Mouse (Mus musculus) neural tube, embryonic 12.5 days (tissue): Measurements from ENCODE around the gene Prdm1. TPM values are rescaled to one million over a fixed set of nuclear protein-coding genes. Genes with fewer than 3 reads are reported as not detected.

ENCODE experiments used
- ATAC-seq: fragments of 200-750 bp; cut with Nextera tagmentation; 2 replicates; pipeline ENCODE4 v1.8.0; 2017; ENCODE audit warnings: low read depth, mild to moderate bottlenecking, moderate TSS enrichment, moderate library complexity; ENCODE audit not compliant: low FRiP score
- H3K27ac ChIP-seq: fragments of 300-500 bp; sonication (generic); 2 replicates; pipeline ENCODE4 v1.5.1; 2016
- H3K27me3 ChIP-seq: fragments of 300-500 bp; sonication (generic); replicated peaks from 2 replicates; pipeline ENCODE4 v1.6.1; 2016; ENCODE audit warnings: mild to moderate bottlenecking
- H3K36me3 ChIP-seq: fragments of 300-500 bp; sonication (generic); 2 replicates; pipeline ENCODE4 v1.6.1; 2016; ENCODE audit warnings: mild to moderate bottlenecking
- H3K4me1 ChIP-seq: fragments of 300-500 bp; sonication (generic); 2 replicates; pipeline ENCODE4 v1.6.1; 2016
- H3K4me2 ChIP-seq: fragments of 300-500 bp; sonication (generic); replicated peaks from 2 replicates; pipeline ENCODE4 v1.6.1; 2016; ENCODE audit warnings: mild to moderate bottlenecking
- H3K4me3 ChIP-seq: fragments of 300-500 bp; sonication (generic); 2 replicates; pipeline ENCODE4 v1.5.1; 2016
- H3K9ac ChIP-seq: fragments of 300-500 bp; sonication (generic); 2 replicates; pipeline ENCODE4 v1.6.1; 2016; ENCODE audit warnings: mild to moderate bottlenecking
- H3K9me3 ChIP-seq: fragments of 300-500 bp; sonication (generic); 2 replicates; pipeline ENCODE4 v1.6.1; 2016; ENCODE audit warnings: mild to moderate bottlenecking
- WGBS: fragments of 180-500 bp; shearing (Covaris S2); methylation state at CpG from one replicate; pipeline ENCODE4 v1.1.7; 2016; 5-methylcytosine and 5-hydroxymethylcytosine counted together
- polyA plus RNA-seq: library from polyadenylated mRNA; unstranded; fragments of >200 nt; fragmentation: Nextera tagmentation; extraction: Ambion mirVana; gene quantifications from 2 replicates; pipeline ENCODE4 v1.2.1, GENCODE M21; 2016

Gene Prdm1
- polyA plus RNA-seq, 1 experiment from 2014 or later, result 0.81 TPM

- Histone ChIP-seq H3K4me3 (no peak overlapping the region), H3K9me3 (no peaks in the 10 kb centered on the region), H3K27me3 (no peaks in the 10 kb centered on the region), H3K9ac (no peak overlapping the region), H3K27ac (no peak overlapping the region), H3K4me1 (no peaks in the 10 kb centered on the region), H3K36me3 (no peaks in the 10 kb centered on the region), H3K4me2 (no peak overlapping the region)
- ATAC-seq, result no peak
- WGBS, result 61% methylated on average over 5 of the region's 5 CpGs
Measured at GRCm38 (mm10) chr10:44490899-44491422, 37.3 kb downstream of the Prdm1 start.

DNA sequence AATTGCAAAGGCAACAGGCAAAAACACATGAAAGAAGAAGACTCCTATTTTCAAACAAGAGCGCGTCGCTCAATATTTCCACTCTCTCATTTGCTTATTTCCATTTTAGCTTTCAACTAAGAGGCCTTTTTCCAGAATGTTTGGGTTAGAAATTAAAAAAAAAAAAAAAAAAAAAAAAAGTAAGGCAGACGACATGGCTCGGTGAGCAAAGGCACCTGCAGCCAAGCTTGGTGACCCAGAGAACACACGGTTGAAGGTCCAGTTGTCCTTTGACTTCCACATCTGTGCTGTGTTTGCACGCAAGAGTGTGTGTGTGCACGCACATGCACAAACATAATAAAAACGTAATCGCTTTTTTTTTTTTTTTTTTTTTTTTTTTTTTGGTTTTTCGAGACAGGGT lies 41.2 kb downstream of the Prdm1 start:
- Histone ChIP-seq H3K36me3 (no peaks in the 10 kb centered on the region), H3K4me1 (no peaks in the 10 kb centered on the region), H3K9ac (no peak overlapping the region), H3K4me3 (no peak overlapping the region), H3K4me2 (no peak overlapping the region), H3K27me3 (no peaks in the 10 kb centered on the region), H3K27ac (no peak overlapping the region), H3K9me3 (no peaks in the 10 kb centered on the region)
- ATAC-seq, result no peak
- 94% methylated on average over 10 of the region's 11 CpGs for WGBS

- Histone ChIP-seq H3K9me3 (no peaks in the 10 kb centered on the region), H3K4me1 (no peaks in the 10 kb centered on the region; the same call in 1 of the 2 replicates), H3K36me3 (no peaks in the 10 kb centered on the region), H3K4me2 (no peak overlapping the region), H3K27me3 (no peaks in the 10 kb centered on the region), H3K4me3 (no peak overlapping the region), H3K27ac (no peak overlapping the region), H3K9ac (no peak overlapping the region)
- no peak for ATAC-seq
- 83% methylated on average over 5 of the region's 5 CpGs for WGBS
Measured at GRCm38 (mm10) chr10:44484077-44484476, 44.2 kb downstream of the Prdm1 start.

GRCm38 (mm10) chr10:44483116-44483515 lies 45.2 kb downstream of the Prdm1 start:
- no peaks in the 10 kb centered on the region for H3K36me3 ChIP-seq
- no peak overlapping the region for H3K9ac ChIP-seq
- ATAC-seq, result no peak
- no peak overlapping the region for H3K4me3 ChIP-seq
- no peak overlapping the region for H3K4me2 ChIP-seq
- 37% methylated on average over 6 of the region's 6 CpGs for WGBS
- H3K4me1 ChIP-seq, result no peaks in the 10 kb centered on the region; the same call in 1 of the 2 replicates
- no peaks in the 10 kb centered on the region for H3K27me3 ChIP-seq
- H3K27ac ChIP-seq, result no peak overlapping the region
- no peaks in the 10 kb centered on the region for H3K9me3 ChIP-seq

DNA sequence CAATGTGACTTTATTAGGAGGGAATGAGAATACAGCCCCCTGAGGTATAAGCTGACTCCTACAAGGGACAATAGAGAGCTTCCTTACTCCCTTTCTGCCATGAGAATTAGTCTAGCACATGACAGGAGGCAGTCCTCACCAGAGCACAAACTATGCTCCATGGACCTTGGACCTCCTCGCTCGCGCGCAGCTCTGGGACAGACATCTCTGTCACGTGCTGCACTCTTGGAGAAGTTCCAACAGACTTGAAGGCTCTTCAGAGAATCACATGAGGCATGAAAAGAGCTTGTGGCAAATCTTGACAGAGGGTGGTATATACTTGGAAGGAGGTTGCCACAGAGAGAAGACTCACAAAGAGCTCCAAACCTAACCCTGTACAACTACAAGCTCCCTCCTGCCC lies 46.9 kb downstream of the Prdm1 start:
- no peaks in the 10 kb centered on the region for H3K9me3 ChIP-seq
- 91% methylated on average over 5 of the region's 5 CpGs for WGBS
- no peaks in the 10 kb centered on the region; the same call in 1 of the 2 replicates for H3K4me1 ChIP-seq
- no peak overlapping the region for H3K27ac ChIP-seq
- H3K27me3 ChIP-seq, result no peaks in the 10 kb centered on the region
- no peaks in the 10 kb centered on the region for H3K36me3 ChIP-seq
- H3K4me3 ChIP-seq, result no peak overlapping the region
- H3K9ac ChIP-seq, result no peak overlapping the region
- ATAC-seq, result no peak
- no peak overlapping the region for H3K4me2 ChIP-seq

DNA sequence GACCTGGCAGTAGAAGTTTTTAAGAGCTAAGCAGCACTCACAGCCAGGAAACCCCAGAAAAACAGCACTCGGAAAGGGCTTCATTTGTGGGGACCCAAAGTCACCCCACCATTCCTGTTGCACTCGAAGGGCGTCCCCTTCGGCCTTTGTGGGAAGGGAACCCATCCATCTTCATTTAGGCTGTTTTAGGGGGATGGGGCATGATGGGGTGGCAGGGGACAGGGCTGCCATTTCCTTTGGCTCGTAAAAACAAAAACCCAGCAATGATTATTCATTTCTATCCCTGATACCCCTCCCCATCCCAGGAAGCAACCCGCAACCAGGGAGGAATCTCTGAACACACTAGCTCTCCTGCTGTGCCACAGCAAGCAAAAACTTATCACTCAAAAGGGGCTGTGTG lies 49.0 kb downstream of the Prdm1 start:
- Histone ChIP-seq H3K4me2 (no peak overlapping the region; the same call in 1 of the 2 replicates), H3K4me3 (no peak overlapping the region), H3K27ac (no peak overlapping the region), H3K36me3 (no peaks in the 10 kb centered on the region), H3K9me3 (no peaks in the 10 kb centered on the region), H3K4me1 (no peaks in the 10 kb centered on the region; the same call in 1 of the 2 replicates), H3K9ac (no peak overlapping the region), H3K27me3 (no peaks in the 10 kb centered on the region)
- ATAC-seq, result no peak
- WGBS, result 10% methylated on average over 6 of the region's 6 CpGs

DNA sequence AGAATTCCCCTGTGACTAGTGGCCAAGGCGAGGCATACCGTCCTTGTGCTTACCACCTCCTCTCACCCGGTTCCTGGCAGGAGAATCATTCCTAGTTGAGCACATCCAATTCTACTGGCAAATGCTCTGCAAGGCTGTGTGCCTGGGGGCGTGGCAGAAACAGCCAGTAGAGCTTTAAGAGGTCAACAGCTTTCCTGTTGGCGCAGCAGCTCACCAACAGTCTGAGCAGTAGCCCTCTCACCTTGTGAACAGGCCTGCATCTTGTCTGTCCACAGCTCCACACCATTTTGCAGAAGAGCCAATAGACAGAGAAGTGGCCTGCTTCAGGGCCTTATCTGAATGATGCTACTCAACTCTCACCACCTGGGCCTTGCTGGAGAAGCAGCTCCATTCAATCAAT lies 50.2 kb downstream of the Prdm1 start:
- Histone ChIP-seq H3K4me1 (no peaks in the 10 kb centered on the region; the same call in 1 of the 2 replicates), H3K9me3 (no peaks in the 10 kb centered on the region), H3K27ac (no peak overlapping the region), H3K4me2 (no peak overlapping the region), H3K27me3 (no peaks in the 10 kb centered on the region), H3K4me3 (no peak overlapping the region), H3K36me3 (no peaks in the 10 kb centered on the region), H3K9ac (no peak overlapping the region)
- WGBS, result 65% methylated on average over 5 of the region's 5 CpGs
- ATAC-seq, result no peak

GRCm38 (mm10) chr10:44477240-44477639 lies 51.1 kb downstream of the Prdm1 start:
- no peaks in the 10 kb centered on the region for H3K27me3 ChIP-seq
- no peaks in the 10 kb centered on the region for H3K9me3 ChIP-seq
- H3K4me3 ChIP-seq, result no peak overlapping the region
- no peaks in the 10 kb centered on the region; the same call in 1 of the 2 replicates for H3K4me1 ChIP-seq
- H3K9ac ChIP-seq, result no peak overlapping the region
- no peaks in the 10 kb centered on the region for H3K36me3 ChIP-seq
- no peak overlapping the region for H3K4me2 ChIP-seq
- H3K27ac ChIP-seq, result no peak overlapping the region
- WGBS, result 88% methylated on average over 8 of the region's 8 CpGs
- ATAC-seq, result no peak

- Histone ChIP-seq H3K4me3 (no peak overlapping the region), H3K27me3 (no peaks in the 10 kb centered on the region), H3K9ac (no peak overlapping the region), H3K4me2 (no peak overlapping the region), H3K9me3 (no peaks in the 10 kb centered on the region), H3K36me3 (no peaks in the 10 kb centered on the region), H3K27ac (no peak overlapping the region), H3K4me1 (no peaks in the 10 kb centered on the region; the same call in 1 of the 2 replicates)
- ATAC-seq, result no peak
- 82% methylated on average over 13 of the region's 13 CpGs for WGBS
Measured at GRCm38 (mm10) chr10:44476523-44476922, 51.8 kb downstream of the Prdm1 start.

DNA sequence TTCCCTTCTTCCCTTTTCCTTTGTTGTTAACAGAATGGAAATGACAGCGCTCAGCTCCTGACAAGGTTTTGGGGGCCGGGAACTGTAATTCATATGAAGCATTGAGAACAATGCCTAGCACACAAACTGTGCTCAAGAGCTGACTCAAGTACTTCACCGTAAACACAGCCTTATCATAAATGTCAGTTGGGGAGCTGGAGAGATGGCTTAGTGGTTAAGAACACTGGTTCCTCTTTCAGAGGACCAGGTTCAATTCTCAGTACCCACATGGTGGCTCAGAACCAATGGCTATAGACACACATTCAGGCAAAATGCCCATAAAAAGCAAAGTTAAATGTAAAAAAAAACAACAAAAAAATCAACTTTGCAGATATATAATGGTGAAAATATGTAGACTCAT lies 52.9 kb downstream of the Prdm1 start:
- no peaks in the 10 kb centered on the region for H3K27me3 ChIP-seq
- WGBS, result 85% methylated on average over 3 of the region's 3 CpGs
- H3K9ac ChIP-seq, result no peak overlapping the region
- ATAC-seq, result no peak
- H3K36me3 ChIP-seq, result no peaks in the 10 kb centered on the region
- H3K27ac ChIP-seq, result no peak overlapping the region
- H3K4me2 ChIP-seq, result no peak overlapping the region
- no peak overlapping the region for H3K4me3 ChIP-seq
- no peaks in the 10 kb centered on the region; the same call in 1 of the 2 replicates for H3K4me1 ChIP-seq
- no peaks in the 10 kb centered on the region for H3K9me3 ChIP-seq

- Histone ChIP-seq H3K4me3 (no peak overlapping the region), H3K27ac (no peak overlapping the region), H3K4me2 (no peak overlapping the region), H3K4me1 (no peaks in the 10 kb centered on the region; the same call in 1 of the 2 replicates), H3K9ac (no peak overlapping the region), H3K27me3 (no peaks in the 10 kb centered on the region), H3K36me3 (no peaks in the 10 kb centered on the region), H3K9me3 (no peaks in the 10 kb centered on the region)
- WGBS, result 60% methylated on average over 10 of the region's 10 CpGs
- no peak for ATAC-seq
Measured at GRCm38 (mm10) chr10:44474256-44474655, 54.0 kb downstream of the Prdm1 start.

DNA sequence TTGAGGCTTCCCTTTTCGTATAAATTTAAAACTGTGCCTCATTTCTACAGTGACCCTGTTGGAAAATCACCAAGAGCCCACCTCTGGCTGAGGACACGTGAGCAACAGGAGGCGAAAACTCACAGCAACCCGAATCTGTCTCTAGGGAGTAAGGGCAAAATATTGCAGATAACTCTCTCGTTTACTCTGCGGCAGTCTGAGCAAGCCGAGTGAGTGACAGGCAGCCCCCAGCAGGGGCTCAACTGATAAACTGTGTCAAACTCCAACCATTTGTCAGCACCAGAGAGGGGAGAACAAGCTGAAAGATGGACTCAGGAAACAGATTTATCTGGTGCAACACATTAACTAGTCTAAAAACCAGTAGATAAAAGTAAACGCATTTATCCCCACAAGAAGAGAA lies 62.7 kb downstream of the Prdm1 start:
- Histone ChIP-seq H3K4me1 (no peaks in the 10 kb centered on the region), H3K9ac (no peak overlapping the region), H3K9me3 (no peaks in the 10 kb centered on the region), H3K27me3 (no peaks in the 10 kb centered on the region), H3K4me3 (no peak overlapping the region), H3K27ac (no peak overlapping the region), H3K4me2 (no peak overlapping the region), H3K36me3 (no peaks in the 10 kb centered on the region)
- 42% methylated on average over 8 of the region's 8 CpGs for WGBS
- ATAC-seq, result no peak

GRCm38 (mm10) chr10:44464563-44464962 lies 63.7 kb downstream of the Prdm1 start:
- 81% methylated on average over 5 of the region's 5 CpGs for WGBS
- H3K27me3 ChIP-seq, result 0 out of 2 replicates have a peak, but pooled peaks cover under 1% of the 10 kb centered on the region
- no peak overlapping the region for H3K4me3 ChIP-seq
- peaks cover 1% of the 10 kb centered on the region; the same call in 1 of the 2 replicates for H3K4me1 ChIP-seq
- no peak overlapping the region for H3K9ac ChIP-seq
- H3K27ac ChIP-seq, result no peak overlapping the region
- H3K36me3 ChIP-seq, result no peaks in the 10 kb centered on the region
- H3K4me2 ChIP-seq, result no peak overlapping the region
- no peaks in the 10 kb centered on the region for H3K9me3 ChIP-seq
- no peak for ATAC-seq
